Mouse (Mus musculus): ENCODE data around the gene Kcnt2.

Kcnt2 gene

GRCm38 (mm10) chr1:140379526-140379925 is 133.6 kb downstream of the Kcnt2 start:
- DNase-seq, result no peak

GRCm38 (mm10) chr1:140381093-140381492 is 135.1 kb downstream of the Kcnt2 start:
- DNase-seq, result no peak

GRCm38 (mm10) chr1:140390301-140390700 is 144.3 kb downstream of the Kcnt2 start:
- no peak for DNase-seq

GRCm38 (mm10) chr1:140397756-140398155 is 151.8 kb downstream of the Kcnt2 start:
- DNase-seq, result no peak

- DNase-seq, result no peak
These were observed 160.8 kb downstream of the Kcnt2 start for GRCm38 (mm10) chr1:140406631-140407288.

GRCm38 (mm10) chr1:140415761-140416160 is 169.8 kb downstream of the Kcnt2 start:
- DNase-seq, result no peak

GRCm38 (mm10) chr1:140422954-140423353 is 177.0 kb downstream of the Kcnt2 start:
- DNase-seq, result no peak

- no peak for DNase-seq
These were observed 183.4 kb downstream of the Kcnt2 start for GRCm38 (mm10) chr1:140429284-140429850.

- no peak for DNase-seq
These were observed 186.1 kb downstream of the Kcnt2 start for GRCm38 (mm10) chr1:140432039-140432438.

GRCm38 (mm10) chr1:140434791-140435190 is 188.8 kb downstream of the Kcnt2 start:
- no peak for DNase-seq

- no peak for DNase-seq
These were observed 192.2 kb downstream of the Kcnt2 start for GRCm38 (mm10) chr1:140438176-140438575.

GRCm38 (mm10) chr1:140443904-140444303 is 197.9 kb downstream of the Kcnt2 start:
- DNase-seq, result no peak

GRCm38 (mm10) chr1:140444394-140444793 is 198.4 kb downstream of the Kcnt2 start:
- no peak for DNase-seq

GRCm38 (mm10) chr1:140451461-140451860 is 205.5 kb downstream of the Kcnt2 start:
- DNase-seq, result no peak

- DNase-seq, result no peak
These were observed 206.0 kb downstream of the Kcnt2 start for GRCm38 (mm10) chr1:140451924-140452323.

GRCm38 (mm10) chr1:140455903-140456302 is 209.9 kb downstream of the Kcnt2 start:
- DNase-seq, result no peak

GRCm38 (mm10) chr1:140456873-140457272 is 210.9 kb downstream of the Kcnt2 start:
- DNase-seq, result no peak

- DNase-seq, result no peak
These were observed 222.4 kb downstream of the Kcnt2 start for GRCm38 (mm10) chr1:140468315-140468714.

- no peak for DNase-seq
These were observed 223.6 kb downstream of the Kcnt2 start for GRCm38 (mm10) chr1:140469586-140469985.

- DNase-seq, result no peak
These were observed 231.0 kb downstream of the Kcnt2 start for GRCm38 (mm10) chr1:140476921-140477320.

- DNase-seq, result no peak
These were observed 238.1 kb downstream of the Kcnt2 start for GRCm38 (mm10) chr1:140484016-140484415.

- no peak for DNase-seq
These were observed 243.9 kb downstream of the Kcnt2 start for GRCm38 (mm10) chr1:140489816-140490215.

- DNase-seq, result no peak
These were observed 245.4 kb downstream of the Kcnt2 start for GRCm38 (mm10) chr1:140491406-140491805.

- no peak for DNase-seq
These were observed 246.3 kb downstream of the Kcnt2 start for GRCm38 (mm10) chr1:140492237-140492636.

- DNase-seq, result no peak
These were observed 267.5 kb downstream of the Kcnt2 start for GRCm38 (mm10) chr1:140513451-140513850.
